Mouse (Mus musculus) hindbrain, embryonic 14.5 days (tissue): ENCODE data around the gene Idnk. TPM values are rescaled to one million over a fixed set of nuclear protein-coding genes. Genes with fewer than 3 reads are reported as not detected.
A peak's percentile ranks its signal among the peaks of the same experiment; 100 is the strongest.

Experiments used
- ATAC-seq: fragments of 200-750 bp; cut with Nextera tagmentation; 2 replicates; pipeline ENCODE4 v1.8.0; 2017; ENCODE audit warnings: moderate number of reproducible peaks, mild to moderate bottlenecking, moderate TSS enrichment, moderate library complexity; ENCODE audit not compliant: low FRiP score
- DNase-seq: peaks from one replicate; pipeline ENCODE4 v3.0.0-alpha.2; 2015; ENCODE audit warnings: low spot score
- H3K27ac ChIP-seq: fragments of 300-500 bp; sonication (generic); 2 replicates; pipeline ENCODE4 v1.5.1; 2014; ENCODE audit warnings: mild to moderate bottlenecking, moderate library complexity
- H3K27me3 ChIP-seq: fragments of 300-500 bp; sonication (generic); 2 replicates; pipeline ENCODE4 v1.6.1; 2014; ENCODE audit warnings: mild to moderate bottlenecking, low read length, mixed read lengths; ENCODE audit not compliant: control insufficient read depth, insufficient read depth
- H3K36me3 ChIP-seq: fragments of 300-500 bp; sonication (generic); replicated peaks from 2 replicates; pipeline ENCODE4 v1.6.1; 2014; ENCODE audit not compliant: control insufficient read depth, insufficient read depth
- H3K4me1 ChIP-seq: fragments of 300-500 bp; sonication (generic); replicated peaks from 2 replicates; pipeline ENCODE4 v1.6.1; 2014; ENCODE audit warnings: antibody characterized with exemption, low read length, mixed read lengths; ENCODE audit not compliant: control insufficient read depth, insufficient read depth
- H3K4me2 ChIP-seq: fragments of 300-500 bp; sonication (generic); replicated peaks from 2 replicates; pipeline ENCODE4 v1.6.1; 2014; ENCODE audit warnings: mild to moderate bottlenecking, moderate library complexity
- H3K4me3 ChIP-seq: fragments of 300-500 bp; sonication (generic); replicated peaks from 2 replicates; pipeline ENCODE4 v1.5.1; 2014; ENCODE audit warnings: mild to moderate bottlenecking, low read length
- H3K9ac ChIP-seq: fragments of 300-500 bp; sonication (generic); 2 replicates; pipeline ENCODE4 v1.6.1; 2014
- H3K9me3 ChIP-seq: fragments of 300-500 bp; sonication (generic); 2 replicates; pipeline ENCODE4 v1.6.1; 2016; ENCODE audit warnings: low read length; ENCODE audit not compliant: control insufficient read depth
- WGBS: fragments of 180-500 bp; shearing (Covaris S2); extraction: QIAGEN DNeasy Blood & Tissue Kit; methylation state at CpG from one replicate; pipeline ENCODE4 v1.1.7; 2014; 5-methylcytosine and 5-hydroxymethylcytosine counted together
- polyA plus RNA-seq: library from polyadenylated mRNA; unstranded; fragments of >200 nt; fragmentation: Nextera tagmentation; extraction: Ambion mirVana; gene quantifications from 2 replicates; pipeline ENCODE4 v1.2.1, GENCODE M21; 2014

Idnk gene
- polyA plus RNA-seq = 53.4 and 63.2 TPM in 2 replicates

- Histone ChIP-seq H3K36me3 (peaks cover 23% of the 10 kb centered on the region), H3K27me3 (no peaks in the 10 kb centered on the region), H3K4me2 (peak within 1 kb of the TSS; percentile 93), H3K27ac (peak within 1 kb of the TSS; percentile 68), H3K4me1 (peaks cover 10% of the 10 kb centered on the region), H3K9ac (peak within 1 kb of the TSS; percentile 75), H3K4me3 (peak within 1 kb of the TSS; percentile 88), H3K9me3 (no peaks in the 10 kb centered on the region)
- ATAC-seq = peak; percentile 85
- WGBS = under 1% methylated on average over 30 of the region's 30 CpGs
- DNase-seq = peak; percentile 89
Measured at GRCm38 (mm10) chr13:58157447-58158098, at the start of gene Idnk. Gene Idnk, plus strand, starts transcription at chr13:58157649.

DNA sequence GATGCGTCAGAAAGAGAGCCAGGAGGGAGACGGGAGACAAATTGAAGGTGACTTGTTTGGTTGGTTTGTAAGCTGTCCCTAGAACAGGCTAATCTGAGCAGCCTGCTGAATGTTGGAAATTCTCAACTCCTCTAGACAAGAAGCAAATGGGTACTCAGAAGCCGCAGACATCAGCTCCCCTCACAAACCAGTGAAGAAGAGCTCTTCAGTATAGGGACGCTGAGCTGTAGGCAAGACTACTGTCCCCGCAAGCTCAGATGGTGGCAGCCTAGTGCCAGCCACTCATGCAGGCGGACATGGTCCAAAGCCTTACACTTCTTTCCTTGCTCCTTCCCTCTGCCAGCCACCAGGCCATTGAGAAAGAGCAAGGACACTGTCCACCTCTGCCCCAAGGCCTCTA lies 46.1 kb upstream of the Idnk start:
- Histone ChIP-seq H3K27me3 (no peaks in the 10 kb centered on the region), H3K27ac (no peak overlapping the region), H3K9me3 (no peaks in the 10 kb centered on the region), H3K36me3 (no peaks in the 10 kb centered on the region), H3K4me1 (peaks cover 23% of the 10 kb centered on the region), H3K9ac (no peak overlapping the region), H3K4me3 (no peak overlapping the region), H3K4me2 (peak overlapping the region; percentile 92)
- no peak for DNase-seq
- ATAC-seq = no peak
- 94% methylated on average over 6 of the region's 6 CpGs for WGBS

DNA sequence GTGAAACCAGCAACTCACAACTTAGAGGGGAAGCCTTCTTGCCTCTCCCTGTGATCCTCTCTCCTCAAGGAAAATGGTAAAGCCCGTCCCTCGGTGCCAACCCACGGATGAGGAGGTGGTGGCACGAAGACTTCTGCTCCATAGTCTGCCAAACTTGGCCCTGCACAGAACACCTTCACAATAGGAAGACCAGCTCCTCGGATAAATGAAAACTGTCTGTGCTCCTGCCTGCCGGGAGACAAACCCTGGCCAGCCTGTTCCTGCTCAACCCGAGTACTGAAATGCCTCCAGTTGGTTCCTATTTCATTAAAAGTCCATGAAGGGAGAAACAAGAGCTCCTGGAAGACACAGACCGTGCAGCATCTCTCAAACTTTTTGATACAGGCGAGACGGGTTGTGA lies 45.3 kb upstream of the Idnk start:
- H3K9me3 ChIP-seq = no peaks in the 10 kb centered on the region
- H3K4me2 ChIP-seq = peak overlapping the region; percentile 92
- H3K9ac ChIP-seq = peak overlapping the region; percentile 87
- no peaks in the 10 kb centered on the region for H3K27me3 ChIP-seq
- no peaks in the 10 kb centered on the region for H3K36me3 ChIP-seq
- 70% methylated on average over 10 of the region's 10 CpGs for WGBS
- no peak for DNase-seq
- peaks cover 23% of the 10 kb centered on the region for H3K4me1 ChIP-seq
- H3K4me3 ChIP-seq = peak overlapping the region; percentile 59
- ATAC-seq = no peak
- peak overlapping the region; percentile 96 for H3K27ac ChIP-seq

GRCm38 (mm10) chr13:58112601-58113041 lies 44.8 kb upstream of the Idnk start:
- 16% methylated on average over 11 of the region's 11 CpGs for WGBS

DNA sequence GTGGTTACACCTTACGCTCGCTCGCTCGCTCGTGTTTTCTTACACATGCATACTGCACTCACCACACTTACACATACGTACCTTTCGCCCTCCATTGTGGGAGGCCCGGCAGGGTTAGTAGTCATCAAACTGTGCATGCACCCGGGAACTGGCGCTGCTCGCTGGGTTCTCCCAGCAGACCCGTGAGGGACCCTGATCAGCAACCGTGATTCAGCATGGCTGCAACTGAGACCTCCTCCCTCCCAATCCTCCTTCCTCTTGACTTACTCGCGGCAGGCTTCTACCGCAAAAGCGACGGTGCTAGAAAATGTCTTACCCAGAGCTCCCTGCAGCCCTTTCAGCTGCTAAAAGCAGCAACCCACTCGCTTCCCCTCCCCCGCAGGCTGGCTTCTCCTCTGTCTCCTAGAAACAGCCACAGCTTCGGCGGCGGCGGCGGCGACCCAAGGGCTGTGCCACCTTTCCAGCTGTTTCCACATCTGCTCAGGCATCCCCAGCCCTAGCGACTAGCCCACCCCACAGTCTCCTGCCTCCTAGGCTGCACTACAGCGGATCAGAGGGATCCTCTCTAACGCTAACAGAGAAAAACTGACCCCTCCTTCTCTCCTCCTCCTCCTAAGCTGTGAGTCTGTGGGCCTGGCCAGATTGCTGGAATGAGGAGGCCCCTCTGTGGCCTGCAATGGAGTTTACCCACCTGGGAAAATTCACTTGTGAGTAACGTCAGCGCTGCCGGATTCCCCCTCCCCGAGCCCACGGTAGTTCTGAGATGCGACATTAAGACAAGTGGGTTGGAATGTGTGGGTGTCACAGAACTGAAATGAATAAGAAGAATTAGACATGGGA lies 44.2 kb upstream of the Idnk start, which contains the start of gene Klhl3:
TSS of gene Klhl3 (minus strand) at position 532 of the 840 bp plus-strand sequence.
- no peaks in the 10 kb centered on the region for H3K36me3 ChIP-seq
- H3K4me2 ChIP-seq = peak within 1 kb of the TSS; percentile 92
- 1% methylated on average over 35 of the region's 35 CpGs for WGBS
- peak within 1 kb of the TSS; percentile 59 for H3K4me3 ChIP-seq
- peaks cover 23% of the 10 kb centered on the region for H3K4me1 ChIP-seq
- peak within 1 kb of the TSS; percentile 96 for H3K27ac ChIP-seq
- H3K9me3 ChIP-seq = no peaks in the 10 kb centered on the region
- DNase-seq = peak; percentile 72
- no peaks in the 10 kb centered on the region for H3K27me3 ChIP-seq
- peak; percentile 92 for ATAC-seq
- H3K9ac ChIP-seq = peak within 1 kb of the TSS; percentile 87

More at GRCm38 (mm10) chr13:58112601-58113041, 44.8 kb upstream of the Idnk start:
- no peaks in the 10 kb centered on the region for H3K27me3 ChIP-seq
- DNase-seq (peak; percentile 24), ATAC-seq (no peak)
- peak overlapping the region; percentile 87 for H3K9ac ChIP-seq
- H3K4me3 ChIP-seq = peak overlapping the region; percentile 59
- peaks cover 23% of the 10 kb centered on the region for H3K4me1 ChIP-seq
- H3K4me2 ChIP-seq = peak overlapping the region; percentile 92
- H3K36me3 ChIP-seq = no peaks in the 10 kb centered on the region
- no peaks in the 10 kb centered on the region for H3K9me3 ChIP-seq
- H3K27ac ChIP-seq = peak overlapping the region; percentile 96

DNA sequence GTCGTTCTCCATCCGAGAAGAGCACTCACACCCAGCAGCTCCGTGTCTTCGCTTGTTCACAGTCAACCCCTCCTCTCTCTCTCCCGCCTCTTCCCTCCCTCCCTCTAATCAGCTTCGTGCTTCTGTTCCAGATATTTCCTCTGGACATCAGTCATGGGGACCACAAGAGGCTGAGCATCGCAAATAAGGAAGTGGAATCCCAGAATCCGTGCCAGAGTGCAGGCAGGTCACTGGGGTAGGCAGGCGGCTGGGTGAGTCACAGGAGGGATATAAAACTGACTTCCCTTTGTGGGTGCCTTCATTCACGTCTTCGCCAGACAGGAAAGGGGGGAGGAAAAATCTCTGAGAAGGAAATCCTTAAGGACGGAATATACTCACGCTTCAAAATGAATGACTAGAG lies 42.2 kb upstream of the Idnk start:
- 70% methylated on average over 13 of the region's 13 CpGs for WGBS
- no peak overlapping the region for H3K27ac ChIP-seq

DNA sequence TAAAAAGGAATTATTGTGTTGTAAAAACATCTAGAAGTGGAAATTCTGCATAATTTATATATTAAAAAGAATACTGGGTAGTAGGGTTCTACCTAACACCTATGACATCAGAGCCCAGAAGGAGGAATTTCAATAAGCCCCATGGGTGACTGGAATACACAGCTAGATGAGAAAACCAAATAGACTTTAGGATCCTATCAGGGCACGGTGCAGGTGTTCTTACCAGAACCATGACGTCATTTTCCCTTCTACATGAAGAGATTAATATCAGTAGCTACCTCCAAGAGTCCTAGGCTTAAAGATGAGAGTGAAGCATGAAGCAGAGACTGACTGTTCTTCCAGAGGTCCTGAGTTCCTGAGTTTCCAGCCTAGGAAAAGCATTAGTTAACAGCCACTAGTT lies 40.6 kb upstream of the Idnk start:
- H3K27me3 ChIP-seq = no peaks in the 10 kb centered on the region
- no peak overlapping the region for H3K9ac ChIP-seq
- 90% methylated on average over 2 of the region's 2 CpGs for WGBS
- no peak for DNase-seq
- no peaks in the 10 kb centered on the region for H3K9me3 ChIP-seq
- no peak overlapping the region for H3K4me2 ChIP-seq
- H3K27ac ChIP-seq = no peak overlapping the region
- no peak for ATAC-seq
- peaks cover 16% of the 10 kb centered on the region for H3K4me1 ChIP-seq
- H3K36me3 ChIP-seq = no peaks in the 10 kb centered on the region
- no peak overlapping the region for H3K4me3 ChIP-seq

More for the DNA sequence above, 42.2 kb upstream of the Idnk start:
- Histone ChIP-seq H3K4me2 (no peak overlapping the region), H3K4me3 (no peak overlapping the region), H3K9me3 (no peaks in the 10 kb centered on the region), H3K27me3 (no peaks in the 10 kb centered on the region), H3K36me3 (no peaks in the 10 kb centered on the region), H3K9ac (no peak overlapping the region), H3K4me1 (peaks cover 23% of the 10 kb centered on the region)
- no peak for ATAC-seq
- no peak for DNase-seq

GRCm38 (mm10) chr13:58117318-58118017 lies 40.0 kb upstream of the Idnk start:
- Histone ChIP-seq H3K4me3 (no peak overlapping the region), H3K4me2 (no peak overlapping the region), H3K27me3 (no peaks in the 10 kb centered on the region), H3K9me3 (no peaks in the 10 kb centered on the region), H3K36me3 (no peaks in the 10 kb centered on the region), H3K4me1 (peaks cover 9% of the 10 kb centered on the region), H3K9ac (no peak overlapping the region), H3K27ac (no peak overlapping the region)
- 68% methylated on average over 8 of the region's 8 CpGs for WGBS
- ATAC-seq (no peak), DNase-seq (peak; percentile 37)
